Mouse (Mus musculus): ENCODE measurements around the gene Coro2b. TPM values are rescaled to one million over a fixed set of nuclear protein-coding genes. Genes with fewer than 3 reads are reported as not detected.
A peak's percentile ranks its signal among the peaks of the same experiment; 100 is the strongest.

Gene Coro2b
- total RNA-seq, 2 experiments from 2014 or later, result 5.1 to 6.5 TPM

GRCm38 (mm10) chr9:62437446-62437845 is 99.4 kb downstream of the Coro2b start:
- no peak for DNase-seq

GRCm38 (mm10) chr9:62435613-62436318 is 101.1 kb downstream of the Coro2b start:
- DNase-seq, result peak; percentile 79

GRCm38 (mm10) chr9:62432261-62433060 is 104.4 kb downstream of the Coro2b start:
- DNase-seq, result no peak

- DNase-seq, result no peak
Observed at GRCm38 (mm10) chr9:62430741-62431140, 106.1 kb downstream of the Coro2b start.

- DNase-seq, result no peak
Observed at GRCm38 (mm10) chr9:62427010-62427409, 109.8 kb downstream of the Coro2b start.

- no peak for DNase-seq
Observed at GRCm38 (mm10) chr9:62426531-62426930, 110.3 kb downstream of the Coro2b start.

- no peak for DNase-seq
Observed at GRCm38 (mm10) chr9:62426021-62426420, 110.8 kb downstream of the Coro2b start.

GRCm38 (mm10) chr9:62425265-62425664 is 111.6 kb downstream of the Coro2b start:
- DNase-seq, result no peak

GRCm38 (mm10) chr9:62423871-62424270 is 113.0 kb downstream of the Coro2b start:
- no peak for DNase-seq

- DNase-seq, result no peak
Observed at GRCm38 (mm10) chr9:62422926-62423325, 113.9 kb downstream of the Coro2b start.

- no peak for DNase-seq
Observed at GRCm38 (mm10) chr9:62421911-62422310, 114.9 kb downstream of the Coro2b start.

- DNase-seq, result peak; percentile 79
Observed at GRCm38 (mm10) chr9:62421027-62421426, 115.8 kb downstream of the Coro2b start.

GRCm38 (mm10) chr9:62420261-62420917 is 116.5 kb downstream of the Coro2b start:
- DNase-seq, result peak; percentile 40

- no peak for DNase-seq
Observed at GRCm38 (mm10) chr9:62418742-62419141, 118.1 kb downstream of the Coro2b start.

- DNase-seq, result no peak
Observed at GRCm38 (mm10) chr9:62407357-62408146, 129.3 kb downstream of the Coro2b start.

GRCm38 (mm10) chr9:62406423-62407013 is 130.3 kb downstream of the Coro2b start:
- no peak for DNase-seq

- no peak for DNase-seq
Observed at GRCm38 (mm10) chr9:62401589-62401988, 135.3 kb downstream of the Coro2b start.

GRCm38 (mm10) chr9:62400531-62401170 is 136.2 kb downstream of the Coro2b start:
- no peak for DNase-seq

GRCm38 (mm10) chr9:62394163-62394562 is 142.7 kb downstream of the Coro2b start:
- no peak for DNase-seq

- DNase-seq, result no peak
Observed at GRCm38 (mm10) chr9:62393531-62393930, 143.3 kb downstream of the Coro2b start.

- DNase-seq, result no peak
Observed at GRCm38 (mm10) chr9:62389735-62390134, 147.1 kb downstream of the Coro2b start.

All from gastrocnemius, postnatal 25 days (tissue).